16 mouse cellular contexts compared by ENCODE assay signal in genomic region chr15:96767188-96767587, GRCm38 (mm10).
"Had no signal": no experiment of that assay in that cellular context is flagged by ENCODE, and none has a peak within 500 bp of the region (broad histone marks: within the 10 kb centered on the region; RNA-seq: fewer than 3 reads in every experiment).

No protein-coding gene starts in this region.

- H3K4me1 ChIP-seq: neural tube, embryonic 13.5 days had no signal

- H3K9me3 ChIP-seq: kidney, embryonic 15.5 days; liver, embryonic 13.5 days; midbrain, embryonic 12.5 days; neural tube, embryonic 13.5 days had no signal

- H3K9ac ChIP-seq: kidney, embryonic 15.5 days; liver, embryonic 13.5 days; midbrain, embryonic 12.5 days; neural tube, embryonic 13.5 days had no signal

- H3K4me3 ChIP-seq: kidney, embryonic 15.5 days; left cerebral cortex, adult 2 months; liver, embryonic 13.5 days; midbrain, embryonic 12.5 days; myocyte; neural tube, embryonic 13.5 days had no signal

- H3K27ac ChIP-seq: kidney, embryonic 15.5 days; left cerebral cortex, adult 2 months; liver, embryonic 13.5 days; midbrain, embryonic 12.5 days; neural tube, embryonic 13.5 days had no signal

- DNase-seq: kidney, adult 8-10 months; kidney, postnatal 10 days; kidney, postnatal 36 days; layer of hippocampus, postnatal 36 days; liver, embryonic 13.5 days; lung, adult 2 months; lung, postnatal 36 days; retina, postnatal 1 day; right cerebral cortex, postnatal 25 days; thymus, adult 18-20 months; thymus, postnatal 36 days had no signal

- H3K36me3 ChIP-seq: kidney, embryonic 15.5 days; liver, embryonic 13.5 days; midbrain, embryonic 12.5 days; neural tube, embryonic 13.5 days had no signal
